Mouse (Mus musculus) heart, embryonic 14.5 days (tissue): ENCODE data around the gene Ckap2l. TPM values are rescaled to one million over a fixed set of nuclear protein-coding genes. Genes with fewer than 3 reads are reported as not detected.

Experiments
- ATAC-seq: fragments of 200-750 bp; cut with Nextera tagmentation; 2 replicates; pipeline ENCODE4 v1.8.0; 2017; ENCODE audit warnings: low read depth, moderate TSS enrichment; ENCODE audit not compliant: insufficient number of reproducible peaks, insufficient read depth, low FRiP score
- H3K27ac ChIP-seq, 2 experiments: fragments of 200-500 bp in 1 of 2; fragments of 300-500 bp in 1 of 2; sonication (generic) in 1 of 2; replicated peaks in 1 of 2; 2 replicates each; pipeline ENCODE4 v1.5.1; 2012 to 2014; ENCODE audit warnings: low read depth in 2 of 2, low read length in 2 of 2, control low read depth in 1 of 2, mild to moderate bottlenecking in 1 of 2, mixed read lengths in 1 of 2; ENCODE audit not compliant: control insufficient read depth in 1 of 2, insufficient read depth in 1 of 2
- H3K27me3 ChIP-seq: fragments of 300-500 bp; sonication (generic); 2 replicates; pipeline ENCODE4 v1.6.1; 2014; ENCODE audit warnings: mild to moderate bottlenecking, low read length, control low read depth; ENCODE audit not compliant: control insufficient read depth, insufficient read depth
- H3K36me3 ChIP-seq: fragments of 300-500 bp; sonication (generic); 2 replicates; pipeline ENCODE4 v1.6.1; 2014; ENCODE audit warnings: mild to moderate bottlenecking, control low read depth, low read length, mixed read lengths; ENCODE audit not compliant: control insufficient read depth, insufficient read depth
- H3K4me1 ChIP-seq, 2 experiments: fragments of 200-500 bp in 1 of 2; fragments of 300-500 bp in 1 of 2; sonication (generic) in 1 of 2; 2 replicates each; pipeline ENCODE4 v1.6.1; 2012 to 2014; ENCODE audit warnings: low read length in 2 of 2, control low read depth in 1 of 2, mixed read lengths in 1 of 2; ENCODE audit not compliant: control insufficient read depth in 2 of 2, insufficient read depth in 2 of 2
- H3K4me2 ChIP-seq: fragments of 300-500 bp; sonication (generic); 2 replicates; pipeline ENCODE4 v1.6.1; 2014; ENCODE audit warnings: mild to moderate bottlenecking, low read length
- H3K4me3 ChIP-seq, 2 experiments: fragments of 200-500 bp in 1 of 2; fragments of 300-500 bp in 1 of 2; sonication (generic) in 1 of 2; 2 replicates each; pipeline ENCODE4 v1.5.1; 2012 to 2014; ENCODE audit warnings: low read length in 2 of 2, mild to moderate bottlenecking in 2 of 2, control low read depth in 1 of 2, low read depth in 1 of 2, moderate library complexity in 1 of 2; ENCODE audit not compliant: control insufficient read depth in 1 of 2, insufficient read depth in 1 of 2
- H3K9ac ChIP-seq: fragments of 300-500 bp; sonication (generic); 2 replicates; pipeline ENCODE4 v1.6.1; 2014; ENCODE audit warnings: mild to moderate bottlenecking, low read length
- H3K9me3 ChIP-seq: fragments of 300-500 bp; sonication (generic); 2 replicates; pipeline ENCODE4 v1.6.1; 2016; ENCODE audit warnings: low read length, control low read depth; ENCODE audit not compliant: control insufficient read depth
- WGBS: fragments of 180-500 bp; shearing (Covaris S2); extraction: QIAGEN DNeasy Blood & Tissue Kit; methylation state at CpG from one replicate; pipeline ENCODE4 v1.1.7; 2014; 5-methylcytosine and 5-hydroxymethylcytosine counted together
- polyA plus RNA-seq: library from polyadenylated mRNA; unstranded; fragments of >200 nt; fragmentation: Nextera tagmentation; extraction: Ambion mirVana; gene quantifications from 2 replicates; pipeline ENCODE4 v1.2.1, GENCODE M21; 2014

Ckap2l gene
- polyA plus RNA-seq, 1 experiment from 2014 or later: 45.2 TPM

DNA sequence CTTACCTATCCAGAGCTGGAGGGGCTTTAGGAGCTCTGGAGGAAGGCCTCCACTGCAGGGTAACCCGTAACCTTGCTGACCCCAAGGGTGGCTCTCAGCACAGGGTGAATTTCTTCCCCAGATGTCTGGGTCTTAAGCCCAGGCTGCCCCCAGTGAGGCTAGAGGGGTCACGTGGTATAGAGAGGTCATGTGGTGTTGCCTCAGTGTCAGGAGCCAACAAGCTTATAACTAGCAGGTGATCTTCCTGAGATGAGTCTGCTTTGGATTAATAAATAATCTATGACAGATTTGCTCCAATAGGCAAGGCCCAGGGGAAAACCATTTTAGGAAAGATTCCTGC, 43.4 kb downstream of the Ckap2l start:
- Histone ChIP-seq H3K4me1 (no peaks in the 10 kb centered on the region; a peak in 1 of 4 replicates), H3K27me3 (no peaks in the 10 kb centered on the region), H3K4me2 (no peak overlapping the region), H3K4me3 (no peak overlapping the region), H3K27ac (no peak overlapping the region), H3K9me3 (no peaks in the 10 kb centered on the region), H3K36me3 (no peaks in the 10 kb centered on the region), H3K9ac (no peak overlapping the region)
- WGBS: 69% methylated on average over 2 of the region's 2 CpGs
- no peak for ATAC-seq

GRCm38 (mm10) chr2:129252836-129253630, 44.0 kb downstream of the Ckap2l start:
- Histone ChIP-seq H3K9me3 (no peaks in the 10 kb centered on the region), H3K4me1 (peaks cover 0 to 2% of the 10 kb centered on the region in 2 experiments; a peak in 1 of 4 replicates), H3K27ac (no peak overlapping the region), H3K36me3 (no peaks in the 10 kb centered on the region), H3K27me3 (no peaks in the 10 kb centered on the region), H3K4me2 (no peak overlapping the region), H3K9ac (no peak overlapping the region), H3K4me3 (no peak overlapping the region)
- 83% methylated on average over 19 of the region's 19 CpGs for WGBS
- ATAC-seq: no peak

DNA sequence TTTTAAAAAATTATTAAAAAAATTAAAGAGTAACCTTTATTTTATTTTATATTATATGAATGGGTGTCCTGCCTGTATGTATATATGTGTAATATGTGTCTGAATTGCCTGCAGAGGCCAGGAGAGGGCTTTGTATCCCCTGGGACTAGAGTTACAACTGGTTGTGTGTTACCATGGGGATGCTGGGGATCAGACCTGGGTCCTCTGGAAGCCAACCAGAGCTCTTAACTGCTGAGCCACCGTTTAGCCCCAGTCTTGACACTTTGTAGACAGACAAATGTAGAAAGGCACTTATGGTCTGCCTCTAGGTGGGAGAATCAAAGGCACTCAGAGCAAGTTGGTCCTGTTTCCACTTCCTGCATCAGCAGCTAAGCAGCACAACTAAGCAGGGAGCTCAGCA, 47.7 kb downstream of the Ckap2l start:
- H3K9me3 ChIP-seq: no peaks in the 10 kb centered on the region
- no peak overlapping the region for H3K4me3 ChIP-seq
- no peak overlapping the region for H3K27ac ChIP-seq
- WGBS: 42% methylated on average over 1 of the region's 1 CpGs
- no peak overlapping the region for H3K4me2 ChIP-seq
- H3K9ac ChIP-seq: no peak overlapping the region
- H3K4me1 ChIP-seq: peaks cover 7 to 24% of the 10 kb centered on the region in 2 experiments; a peak in 3 of 4 replicates
- ATAC-seq: no peak
- H3K27me3 ChIP-seq: no peaks in the 10 kb centered on the region
- H3K36me3 ChIP-seq: no peaks in the 10 kb centered on the region

DNA sequence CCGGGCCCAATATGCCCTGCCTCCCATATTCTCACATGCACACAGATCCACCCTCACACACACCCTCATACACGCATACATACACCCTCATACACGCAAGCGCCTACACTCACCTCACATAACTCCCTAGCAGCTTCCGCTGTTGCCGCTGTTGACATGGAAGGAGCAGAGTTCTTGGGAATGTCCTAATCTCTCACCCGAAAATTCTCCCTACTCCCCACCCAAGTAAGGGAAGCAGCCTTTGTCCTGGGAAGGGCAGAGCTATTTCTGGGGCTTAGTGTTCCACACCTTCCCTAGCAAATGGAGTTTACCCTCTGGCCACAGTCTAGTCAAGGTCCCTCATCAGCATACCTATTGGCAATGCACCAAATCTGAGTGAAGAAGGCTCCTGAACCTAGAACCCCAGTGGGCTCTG, 49.3 kb downstream of the Ckap2l start:
- H3K36me3 ChIP-seq: no peaks in the 10 kb centered on the region
- no peak overlapping the region for H3K4me3 ChIP-seq
- peaks cover 12 to 39% of the 10 kb centered on the region in 2 experiments for H3K4me1 ChIP-seq
- H3K27me3 ChIP-seq: no peaks in the 10 kb centered on the region
- H3K27ac ChIP-seq: no peak overlapping the region
- no peak for ATAC-seq
- H3K9ac ChIP-seq: no peak overlapping the region
- H3K9me3 ChIP-seq: no peaks in the 10 kb centered on the region
- WGBS: 84% methylated on average over 7 of the region's 7 CpGs
- H3K4me2 ChIP-seq: no peak overlapping the region

GRCm38 (mm10) chr2:129246924-129247323, 50.1 kb downstream of the Ckap2l start:
- no peak overlapping the region for H3K27ac ChIP-seq
- H3K4me3 ChIP-seq: no peak overlapping the region
- peaks cover 14 to 39% of the 10 kb centered on the region in 2 experiments for H3K4me1 ChIP-seq
- WGBS: 94% methylated on average over 12 of the region's 12 CpGs
- no peaks in the 10 kb centered on the region for H3K27me3 ChIP-seq
- H3K36me3 ChIP-seq: no peaks in the 10 kb centered on the region
- H3K9me3 ChIP-seq: no peaks in the 10 kb centered on the region
- no peak overlapping the region for H3K4me2 ChIP-seq
- no peak for ATAC-seq
- H3K9ac ChIP-seq: no peak overlapping the region

GRCm38 (mm10) chr2:129246436-129246835, 50.6 kb downstream of the Ckap2l start:
- H3K9ac ChIP-seq: no peak overlapping the region
- peaks cover 14 to 39% of the 10 kb centered on the region in 2 experiments for H3K4me1 ChIP-seq
- 65% methylated on average over 7 of the region's 7 CpGs for WGBS
- no peaks in the 10 kb centered on the region for H3K9me3 ChIP-seq
- no peaks in the 10 kb centered on the region for H3K36me3 ChIP-seq
- no peak overlapping the region for H3K27ac ChIP-seq
- no peak for ATAC-seq
- no peaks in the 10 kb centered on the region for H3K27me3 ChIP-seq
- no peak overlapping the region for H3K4me3 ChIP-seq
- no peak overlapping the region for H3K4me2 ChIP-seq

GRCm38 (mm10) chr2:129245618-129246017, 51.4 kb downstream of the Ckap2l start:
- H3K9me3 ChIP-seq: no peaks in the 10 kb centered on the region
- peak; percentile 63; the same call in 1 of the 2 replicates for ATAC-seq
- 22% methylated on average over 5 of the region's 5 CpGs for WGBS
- H3K36me3 ChIP-seq: no peaks in the 10 kb centered on the region
- H3K4me1 ChIP-seq: peaks cover 21 to 39% of the 10 kb centered on the region in 2 experiments
- H3K27me3 ChIP-seq: no peaks in the 10 kb centered on the region
- no peak overlapping the region for H3K9ac ChIP-seq
- H3K4me2 ChIP-seq: no peak overlapping the region
- H3K27ac ChIP-seq: no peak overlapping the region
- no peak overlapping the region for H3K4me3 ChIP-seq
